Comparison of ENCODE assay signal across 7 mouse cellular contexts in genomic region chr12:28750876-28751275, GRCm38 (mm10). TPM values are rescaled to one million over a fixed set of nuclear protein-coding genes. Genes with fewer than 3 reads are reported as not detected.
DNase-seq lines count a peak whose midpoint lies in the region; ATAC-seq and TF ChIP-seq lines count a peak whose summit lies in the region.

No protein-coding gene starts in this region.

- DNase-seq in kidney, adult 2 months = no peak
- DNase-seq in heart, postnatal 10 days = peak; percentile 2 to 5
- DNase-seq in embryo, embryonic 11 days = no peak
- DNase-seq in layer of hippocampus, adult 9-11 months = no peak

- H3K9ac ChIP-seq in kidney, embryonic 14.5 days (ENCODE audit: low read depth, low read length) = no peak overlapping the region
- no peak overlapping the region for H3K9ac ChIP-seq in midbrain, embryonic 13.5 days (replicated peaks)

- WGBS in kidney, embryonic 14.5 days = 97% methylated on average over 5 of the region's 5 CpGs
- WGBS in kidney, adult 2 months = 98% methylated on average over 5 of the region's 5 CpGs
- 96% methylated on average over 5 of the region's 5 CpGs for WGBS in midbrain, embryonic 13.5 days

- H3K4me2 ChIP-seq in kidney, embryonic 14.5 days (replicated peaks; ENCODE audit: low read depth, low read length) = peak overlapping the region; percentile 94
- peak overlapping the region; percentile 98 for H3K4me2 ChIP-seq in midbrain, embryonic 13.5 days (replicated peaks)

- TF ChIP-seq CTCF in kidney, adult 2 months (conservative IDR thresholded peaks at IDR 0.05; ENCODE audit: insufficient read depth, insufficient read length, low read depth, low read length) = no peak
- no peak for TF ChIP-seq CTCF in cortical plate, adult 2 months (IDR thresholded peaks at IDR 0.05; ENCODE audit: extremely low read depth, insufficient read depth, low read length)

- no peaks in the 10 kb centered on the region for H3K27me3 ChIP-seq in kidney, embryonic 14.5 days (ENCODE audit: control insufficient read depth, insufficient read depth, low read length)
- no peaks in the 10 kb centered on the region for H3K27me3 ChIP-seq in kidney, adult 2 months (replicated peaks; ENCODE audit: control insufficient read depth, insufficient read depth, low read length)
- H3K27me3 ChIP-seq in midbrain, embryonic 13.5 days = no peaks in the 10 kb centered on the region

- peaks cover 14% of the 10 kb centered on the region for H3K36me3 ChIP-seq in kidney, embryonic 14.5 days (ENCODE audit: control insufficient read depth, insufficient read depth, low read length)
- no peaks in the 10 kb centered on the region for H3K36me3 ChIP-seq in kidney, adult 2 months (ENCODE audit: control insufficient read depth, insufficient read depth, low read length)
- peaks cover 19% of the 10 kb centered on the region for H3K36me3 ChIP-seq in midbrain, embryonic 13.5 days

- no peak overlapping the region for H3K27ac ChIP-seq in kidney, embryonic 14.5 days (ENCODE audit: low read depth, low read length)
- H3K27ac ChIP-seq in kidney, adult 2 months (ENCODE audit: insufficient read depth, low read depth, low read length) = no peak overlapping the region
- no peak overlapping the region for H3K27ac ChIP-seq in cortical plate, adult 2 months (ENCODE audit: insufficient read depth, low read length)
- peak overlapping the region; percentile 55 for H3K27ac ChIP-seq in midbrain, embryonic 13.5 days

- H3K4me1 ChIP-seq in kidney, embryonic 14.5 days (ENCODE audit: control insufficient read depth, insufficient read depth, low read length) = peaks cover 3% of the 10 kb centered on the region
- H3K4me1 ChIP-seq in kidney, adult 2 months (ENCODE audit: control insufficient read depth, insufficient read depth, low read length) = peaks cover 6% of the 10 kb centered on the region; the same call in 1 of the 2 replicates
- peaks cover 4% of the 10 kb centered on the region for H3K4me1 ChIP-seq in cortical plate, adult 2 months (ENCODE audit: control insufficient read depth, insufficient read depth, low read length)
- peaks cover 41% of the 10 kb centered on the region for H3K4me1 ChIP-seq in midbrain, embryonic 13.5 days (replicated peaks)

- TF ChIP-seq POLR2A in kidney, adult 2 months (IDR thresholded peaks at IDR 0.05; ENCODE audit: low read depth, low read length) = no peak
- no peak for TF ChIP-seq POLR2A in cortical plate, adult 2 months (IDR thresholded peaks at IDR 0.05; ENCODE audit: extremely low read depth, insufficient read depth, low read length)

- H3K4me3 ChIP-seq in kidney, embryonic 14.5 days (ENCODE audit: low read length) = peak overlapping the region; percentile 87; the same call in 1 of the 2 replicates
- H3K4me3 ChIP-seq in kidney, adult 2 months (ENCODE audit: insufficient read depth, low read depth, low read length) = no peak overlapping the region
- peak overlapping the region; percentile 60; the same call in 1 of the 2 replicates for H3K4me3 ChIP-seq in cortical plate, adult 2 months (ENCODE audit: insufficient read depth, low read length)
- H3K4me3 ChIP-seq in midbrain, embryonic 13.5 days (replicated peaks) = peak overlapping the region; percentile 84; the same call in 1 of the 2 replicates

- no peak for ATAC-seq in kidney, embryonic 14.5 days (ENCODE audit: low FRiP score, low TSS enrichment)
- ATAC-seq in midbrain, embryonic 13.5 days = no peak

- no peaks in the 10 kb centered on the region for H3K9me3 ChIP-seq in kidney, embryonic 14.5 days (ENCODE audit: control insufficient read depth, low read length)
- no peaks in the 10 kb centered on the region for H3K9me3 ChIP-seq in midbrain, embryonic 13.5 days

- intact Hi-C loops in heart, postnatal 10 days (cut with DNase I) = no loop called here

RNA-seq across cellular contexts. Expression of gene Trappc12, which starts 0.6 kb away (rescaled TPM):
- polyA plus RNA-seq in kidney, embryonic 14.5 days (2014; fragmentation: Nextera tagmentation; extraction: Ambion mirVana) = 27.4 and 43.9 TPM in 2 replicates
- polyA plus RNA-seq in kidney, adult 2 months (2012; rRNA removed) = 30.1 and 30.6 TPM in 2 replicates
- polyA plus RNA-seq in cortical plate, adult 2 months (2012; rRNA removed) = 59.7 TPM in 2 replicates
- 10 to 100 TPM; 27.1 to 31.4 TPM for total RNA-seq in heart, postnatal 10 days (2021)
- 43.8 and 46.0 TPM in 2 replicates for polyA plus RNA-seq in midbrain, embryonic 13.5 days (2015; fragmentation: Nextera tagmentation; extraction: Ambion mirVana)

RNA-seq across cellular contexts. Expression of gene Eipr1, which starts 0.7 kb away (rescaled TPM):
- polyA plus RNA-seq in kidney, embryonic 14.5 days (2014; fragmentation: Nextera tagmentation; extraction: Ambion mirVana) = 33.4 and 36.1 TPM in 2 replicates
- 25.9 and 29.4 TPM in 2 replicates for polyA plus RNA-seq in kidney, adult 2 months (2012; rRNA removed)
- polyA plus RNA-seq in cortical plate, adult 2 months (2012; rRNA removed) = 60.0 and 60.1 TPM in 2 replicates
- total RNA-seq in heart, postnatal 10 days (2021) = 10 to 100 TPM in 1 of 2 experiments, 1 to 10 TPM in 1; 9.8 to 11.2 TPM
- polyA plus RNA-seq in midbrain, embryonic 13.5 days (2015; fragmentation: Nextera tagmentation; extraction: Ambion mirVana) = 71.3 and 75.7 TPM in 2 replicates

Comparison
In these comparisons a context has a peak if more than half of its experiments do, and no peak if none do; other contexts are left out.
1. DNase-seq: peak in heart, postnatal 10 days (2 of 2); none in kidney, adult 2 months (single experiment), embryo, embryonic 11 days (single experiment) and layer of hippocampus, adult 9-11 months (single experiment).